Mouse (Mus musculus) heart, postnatal 36 days (tissue): ENCODE data around the gene Klf11. TPM values are rescaled to one million over a fixed set of nuclear protein-coding genes. Genes with fewer than 3 reads are reported as not detected.

Experiments used
- DNase-seq, 2 experiments: peaks; one replicate each; pipeline ENCODE4 v3.0.0; 2021 to 2022
- intact Hi-C: fragments of 180-260 bp; cut with DNase I; formaldehyde crosslinking; loops from one replicate; pipeline ENCODE4 v1.15.1; 2025
- total RNA-seq, 2 experiments: library from RNA; stranded (reverse); gene quantifications; 2 replicates each; pipeline ENCODE4 v1.2.3; 2021

The Klf11 gene
- total RNA-seq, 2 experiments from 2014 or later = 10.9 to 16.4 TPM

GRCm38 (mm10) chr12:24650415-24651062, 535 bp upstream of the Klf11 start:
- intact Hi-C loops = no loop called here
- DNase-seq = no peak

GRCm38 (mm10) chr12:24651642-24652342, 718 bp downstream of the Klf11 start:
- intact Hi-C loops = loop anchor here (2.0 kb wide), 1 partner anchor 29 kb away; the partner anchor contains the start of gene Cys1
- peak; percentile 98 to 99 for DNase-seq

- no peak for DNase-seq
- intact Hi-C loops = no loop called here
Observed at GRCm38 (mm10) chr12:24654065-24654862, 3.2 kb downstream of the Klf11 start.

GRCm38 (mm10) chr12:24656436-24656835, 5.4 kb downstream of the Klf11 start:
- DNase-seq = no peak
- intact Hi-C loops = no loop called here

GRCm38 (mm10) chr12:24658998-24659397, 7.9 kb downstream of the Klf11 start:
- DNase-seq = no peak
- intact Hi-C loops = no loop called here

GRCm38 (mm10) chr12:24659923-24660322, 8.8 kb downstream of the Klf11 start:
- intact Hi-C loops = no loop called here
- no peak for DNase-seq

- no peak for DNase-seq
- intact Hi-C loops = no loop called here
Observed at GRCm38 (mm10) chr12:24661100-24661499, 10.0 kb downstream of the Klf11 start.

GRCm38 (mm10) chr12:24662131-24662530, 11.1 kb downstream of the Klf11 start:
- intact Hi-C loops = no loop called here
- no peak for DNase-seq

- intact Hi-C loops = loop anchor here (2.0 kb wide), 1 partner anchor 27 kb away; no protein-coding TSS in a partner anchor
- DNase-seq = peak; percentile 69 to 79
Observed at GRCm38 (mm10) chr12:24680096-24680491, 29.0 kb downstream of the Klf11 start.

- intact Hi-C loops = loop anchor here (2.0 kb wide), 1 partner anchor 28 kb away; no protein-coding TSS in a partner anchor
- DNase-seq = peak; percentile 43 to 63
Observed at GRCm38 (mm10) chr12:24680492-24681285, 29.6 kb downstream of the Klf11 start.

- DNase-seq = peak; percentile 34 to 46
- intact Hi-C loops = loop anchor here (2.0 kb wide), 1 partner anchor 29 kb away; no protein-coding TSS in a partner anchor
Observed at GRCm38 (mm10) chr12:24681286-24682023, 30.4 kb downstream of the Klf11 start, which contains the start of gene Cys1. Gene Cys1 (minus strand): TSS chr12:24681813.

- intact Hi-C loops = no loop called here
- peak; percentile 47 to 51 for DNase-seq
Observed at GRCm38 (mm10) chr12:24682563-24682962, 31.5 kb downstream of the Klf11 start.

- intact Hi-C loops = no loop called here
- no peak for DNase-seq
Observed at GRCm38 (mm10) chr12:24683461-24683860, 32.4 kb downstream of the Klf11 start.

- no peak for DNase-seq
- intact Hi-C loops = no loop called here
Observed at GRCm38 (mm10) chr12:24686038-24686695, 35.1 kb downstream of the Klf11 start.

GRCm38 (mm10) chr12:24686696-24687346, 35.7 kb downstream of the Klf11 start:
- DNase-seq = no peak
- intact Hi-C loops = no loop called here

- intact Hi-C loops = no loop called here
- DNase-seq = no peak
Observed at GRCm38 (mm10) chr12:24690351-24690750, 39.3 kb downstream of the Klf11 start.

GRCm38 (mm10) chr12:24696500-24697483, 45.7 kb downstream of the Klf11 start:
- intact Hi-C loops = loop anchor here (1.0 to 2.0 kb wide), 4 partner anchors 21 to 226 kb away; no protein-coding TSS in a partner anchor
- peak; percentile 87 to 89 for DNase-seq
